Mouse (Mus musculus) ES-E14 (cell line): ENCODE results near the gene Sec23a.

ENCODE experiments used
- CHD2 ChIP-seq: IDR thresholded peaks from 2 replicates; pipeline ENCODE4 v1.6.1; 2014; ENCODE audit warnings: mild to moderate bottlenecking, low read depth, low read length, inconsistent platforms
- HCFC1 ChIP-seq: IDR thresholded peaks from 2 replicates; pipeline ENCODE4 v1.6.1; 2012; ENCODE audit warnings: low read length, inconsistent platforms, borderline replicate concordance; ENCODE audit not compliant: insufficient read depth
- MAFK ChIP-seq: IDR thresholded peaks from 2 replicates; pipeline ENCODE4 v1.6.1; 2014; ENCODE audit warnings: mild to moderate bottlenecking, low read depth, low read length, inconsistent platforms; ENCODE audit not compliant: insufficient read depth
- ZC3H11A ChIP-seq: IDR thresholded peaks from 2 replicates; pipeline ENCODE4 v1.6.1; 2012; ENCODE audit warnings: low read depth, mild to moderate bottlenecking, inconsistent platforms, low read length, borderline replicate concordance
- ZNF384 ChIP-seq: IDR thresholded peaks from 2 replicates; pipeline ENCODE4 v1.6.1; 2012; ENCODE audit warnings: low read depth, low read length, inconsistent platforms

DNA sequence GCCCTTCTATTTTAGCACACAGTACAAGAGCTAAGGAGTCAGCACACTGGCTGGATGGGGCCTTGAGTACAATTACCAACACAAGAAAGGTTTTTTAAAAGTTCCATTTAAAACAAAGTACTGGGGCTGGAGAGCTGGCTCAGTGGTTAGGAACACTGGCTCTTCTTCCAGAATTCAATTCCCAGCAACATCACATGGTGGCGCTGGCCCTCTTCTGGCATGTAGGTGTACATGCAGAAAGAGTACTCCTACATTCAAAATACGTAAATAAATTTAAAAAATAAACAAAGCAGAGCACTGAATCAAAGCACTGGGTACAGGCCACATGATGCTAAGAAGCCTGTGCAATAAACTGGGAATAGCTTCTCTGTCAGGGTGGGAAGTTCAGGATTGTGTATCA is 34.9 kb downstream of the Sec23a start:
- TF ChIP-seq ZNF384: no peak
- no peak for TF ChIP-seq CHD2
- no peak for TF ChIP-seq ZC3H11A
- no peak for TF ChIP-seq MAFK
- TF ChIP-seq HCFC1: no peak
